Mouse (Mus musculus) forebrain, embryonic 14.5 days (tissue): ENCODE results near the gene Hoxb1. TPM values are rescaled to one million over a fixed set of nuclear protein-coding genes. Genes with fewer than 3 reads are reported as not detected.

Source experiments
- ATAC-seq: fragments of 200-750 bp; cut with Nextera tagmentation; 2 replicates; pipeline ENCODE4 v1.8.0; 2017; ENCODE audit warnings: mild to moderate bottlenecking, moderate library complexity
- DNase-seq: peaks from one replicate; pipeline ENCODE4 v3.0.0-alpha.2; 2015; ENCODE audit warnings: low spot score
- H3K27ac ChIP-seq: fragments of 300-500 bp; sonication (generic); 2 replicates; pipeline ENCODE4 v1.5.1; 2014; ENCODE audit warnings: low read depth, mild to moderate bottlenecking, control low read depth, low read length, moderate library complexity
- H3K27me3 ChIP-seq: fragments of 300-500 bp; sonication (generic); replicated peaks from 2 replicates; pipeline ENCODE4 v1.6.1; 2014; ENCODE audit warnings: low read length, control low read depth, mixed read lengths; ENCODE audit not compliant: control insufficient read depth, insufficient read depth
- H3K36me3 ChIP-seq: fragments of 300-500 bp; sonication (generic); 2 replicates; pipeline ENCODE4 v1.6.1; 2014; ENCODE audit warnings: low read length, control low read depth; ENCODE audit not compliant: control insufficient read depth, insufficient read depth
- H3K4me1 ChIP-seq: fragments of 300-500 bp; sonication (generic); 2 replicates; pipeline ENCODE4 v1.6.1; 2014; ENCODE audit warnings: antibody characterized with exemption, low read length, control low read depth; ENCODE audit not compliant: control insufficient read depth, insufficient read depth
- H3K4me2 ChIP-seq: fragments of 300-500 bp; sonication (generic); 2 replicates; pipeline ENCODE4 v1.6.1; 2014; ENCODE audit warnings: mild to moderate bottlenecking, control low read depth, low read length
- H3K4me3 ChIP-seq: fragments of 300-500 bp; sonication (generic); 2 replicates; pipeline ENCODE4 v1.5.1; 2014; ENCODE audit warnings: low read depth, low read length, control low read depth
- H3K9ac ChIP-seq: fragments of 300-500 bp; sonication (generic); 2 replicates; pipeline ENCODE4 v1.6.1; 2014; ENCODE audit warnings: mild to moderate bottlenecking, low read length, control low read depth, moderate library complexity
- H3K9me3 ChIP-seq: fragments of 300-500 bp; sonication (generic); replicated peaks from 2 replicates; pipeline ENCODE4 v1.6.1; 2016; ENCODE audit warnings: low read length, control low read depth, mixed read lengths; ENCODE audit not compliant: control insufficient read depth
- WGBS: fragments of 180-500 bp; shearing (Covaris S2); extraction: QIAGEN DNeasy Blood & Tissue Kit; methylation state at CpG from one replicate; pipeline ENCODE4 v1.1.7; 2014; 5-methylcytosine and 5-hydroxymethylcytosine counted together
- polyA plus RNA-seq: library from polyadenylated mRNA; unstranded; fragments of >200 nt; fragmentation: Nextera tagmentation; extraction: Ambion mirVana; gene quantifications from 2 replicates; pipeline ENCODE4 v1.2.1, GENCODE M21; 2014

Hoxb1 gene
- polyA plus RNA-seq, 1 experiment from 2014 or later: not detected

GRCm38 (mm10) chr11:96397806-96398335, 32.3 kb downstream of the Hoxb1 start:
- Histone ChIP-seq H3K27me3 (no peaks in the 10 kb centered on the region), H3K4me2 (no peak overlapping the region)

GRCm38 (mm10) chr11:96399923-96400322, 34.4 kb downstream of the Hoxb1 start:
- ATAC-seq (no peak), DNase-seq (no peak)
- no peaks in the 10 kb centered on the region for H3K36me3 ChIP-seq
- 25% methylated on average over 8 of the region's 8 CpGs for WGBS
- H3K4me3 ChIP-seq: no peak overlapping the region
- no peaks in the 10 kb centered on the region for H3K9me3 ChIP-seq
- H3K4me1 ChIP-seq: no peaks in the 10 kb centered on the region
- H3K9ac ChIP-seq: no peak overlapping the region
- H3K27ac ChIP-seq: no peak overlapping the region
- H3K4me2 ChIP-seq: no peak overlapping the region
- H3K27me3 ChIP-seq: no peaks in the 10 kb centered on the region

More at GRCm38 (mm10) chr11:96397806-96398335, 32.3 kb downstream of the Hoxb1 start:
- Histone ChIP-seq H3K9me3 (no peaks in the 10 kb centered on the region), H3K36me3 (no peaks in the 10 kb centered on the region), H3K4me1 (no peaks in the 10 kb centered on the region), H3K4me3 (no peak overlapping the region), H3K9ac (no peak overlapping the region), H3K27ac (no peak overlapping the region)
- ATAC-seq (no peak), DNase-seq (no peak)
- 21% methylated on average over 7 of the region's 7 CpGs for WGBS

GRCm38 (mm10) chr11:96404016-96404604, 38.6 kb downstream of the Hoxb1 start:
- no peak overlapping the region for H3K4me3 ChIP-seq
- ATAC-seq (no peak), DNase-seq (no peak)
- no peak overlapping the region for H3K4me2 ChIP-seq
- H3K27ac ChIP-seq: no peak overlapping the region
- H3K27me3 ChIP-seq: no peaks in the 10 kb centered on the region
- 69% methylated on average over 10 of the region's 10 CpGs for WGBS
- H3K9ac ChIP-seq: no peak overlapping the region
- H3K9me3 ChIP-seq: no peaks in the 10 kb centered on the region
- no peaks in the 10 kb centered on the region for H3K36me3 ChIP-seq
- 0 out of 2 replicates have a peak, but pooled peaks cover 4% of the 10 kb centered on the region for H3K4me1 ChIP-seq

- ATAC-seq (no peak), DNase-seq (no peak)
- Histone ChIP-seq H3K9ac (no peak overlapping the region), H3K4me1 (0 out of 2 replicates have a peak, but pooled peaks cover 4% of the 10 kb centered on the region), H3K9me3 (no peaks in the 10 kb centered on the region), H3K4me3 (no peak overlapping the region), H3K27ac (no peak overlapping the region), H3K27me3 (no peaks in the 10 kb centered on the region), H3K4me2 (no peak overlapping the region), H3K36me3 (no peaks in the 10 kb centered on the region)
- WGBS: 71% methylated on average over 7 of the region's 7 CpGs
These were observed 39.3 kb downstream of the Hoxb1 start for GRCm38 (mm10) chr11:96404831-96405230.

- WGBS: 63% methylated on average over 4 of the region's 4 CpGs
These were observed 40.0 kb downstream of the Hoxb1 start for GRCm38 (mm10) chr11:96405541-96405940.

GRCm38 (mm10) chr11:96407191-96408072, 41.9 kb downstream of the Hoxb1 start:
- Histone ChIP-seq H3K9ac (0 out of 2 replicates have a peak overlapping the region, but pooled peaks have one; percentile 13), H3K4me1 (0 out of 2 replicates have a peak, but pooled peaks cover 4% of the 10 kb centered on the region)
- WGBS: 11% methylated on average over 36 of the region's 36 CpGs

More at GRCm38 (mm10) chr11:96405541-96405940, 40.0 kb downstream of the Hoxb1 start:
- Histone ChIP-seq H3K4me1 (0 out of 2 replicates have a peak, but pooled peaks cover 4% of the 10 kb centered on the region), H3K27me3 (no peaks in the 10 kb centered on the region), H3K36me3 (no peaks in the 10 kb centered on the region), H3K4me2 (no peak overlapping the region), H3K4me3 (no peak overlapping the region), H3K9ac (no peak overlapping the region), H3K27ac (no peak overlapping the region), H3K9me3 (no peaks in the 10 kb centered on the region)
- no peak for DNase-seq
- ATAC-seq: no peak

GRCm38 (mm10) chr11:96408234-96409010, 42.9 kb downstream of the Hoxb1 start:
- no peak overlapping the region for H3K4me2 ChIP-seq
- WGBS: 59% methylated on average over 14 of the region's 14 CpGs
- DNase-seq: no peak

More at GRCm38 (mm10) chr11:96407191-96408072, 41.9 kb downstream of the Hoxb1 start:
- H3K27me3 ChIP-seq: no peaks in the 10 kb centered on the region
- peak; percentile 74 for DNase-seq
- H3K4me2 ChIP-seq: peak overlapping the region; percentile 40
- H3K4me3 ChIP-seq: peak overlapping the region; percentile 13
- no peaks in the 10 kb centered on the region for H3K9me3 ChIP-seq
- no peaks in the 10 kb centered on the region for H3K36me3 ChIP-seq
- peak; percentile 50; the same call in 1 of the 2 replicates for ATAC-seq
- no peak overlapping the region for H3K27ac ChIP-seq

GRCm38 (mm10) chr11:96411019-96411418, 45.5 kb downstream of the Hoxb1 start:
- H3K36me3 ChIP-seq: no peaks in the 10 kb centered on the region
- no peaks in the 10 kb centered on the region for H3K27me3 ChIP-seq
- H3K4me3 ChIP-seq: no peak overlapping the region
- no peak overlapping the region for H3K4me2 ChIP-seq
- H3K9me3 ChIP-seq: no peaks in the 10 kb centered on the region
- 0 out of 2 replicates have a peak, but pooled peaks cover 4% of the 10 kb centered on the region for H3K4me1 ChIP-seq
- no peak for DNase-seq
- WGBS: 90% methylated on average over 5 of the region's 5 CpGs
- no peak overlapping the region for H3K9ac ChIP-seq
- ATAC-seq: no peak
- H3K27ac ChIP-seq: no peak overlapping the region

More at GRCm38 (mm10) chr11:96408234-96409010, 42.9 kb downstream of the Hoxb1 start:
- H3K27me3 ChIP-seq: no peaks in the 10 kb centered on the region
- no peak overlapping the region for H3K9ac ChIP-seq
- no peak overlapping the region for H3K27ac ChIP-seq
- no peak overlapping the region for H3K4me3 ChIP-seq
- ATAC-seq: no peak
- H3K36me3 ChIP-seq: no peaks in the 10 kb centered on the region
- no peaks in the 10 kb centered on the region for H3K9me3 ChIP-seq
- H3K4me1 ChIP-seq: 0 out of 2 replicates have a peak, but pooled peaks cover 4% of the 10 kb centered on the region
